Mouse (Mus musculus): Measurements from ENCODE around the gene S100a4. TPM values are rescaled to one million over a fixed set of nuclear protein-coding genes. Genes with fewer than 3 reads are reported as not detected.

S100a4 gene
- total and polyA plus RNA-seq, 2 experiments from 2014 or later, result 3.0 to 3.1 TPM

- ATAC-seq (no peak), DNase-seq (ENCODE audit: low spot score) (no peak)
- no peak overlapping the region for H3K9ac ChIP-seq (replicated peaks; ENCODE audit: low read length)
- H3K4me2 ChIP-seq (ENCODE audit: low read depth, low read length), result no peak overlapping the region
- no peaks in the 10 kb centered on the region for H3K27me3 ChIP-seq (ENCODE audit: insufficient read depth, low read length)
- no peak overlapping the region for H3K27ac ChIP-seq
- H3K4me1 ChIP-seq (ENCODE audit: insufficient read depth, low read length), result no peaks in the 10 kb centered on the region
- H3K36me3 ChIP-seq (ENCODE audit: insufficient read depth, low read length), result no peaks in the 10 kb centered on the region
- no peaks in the 10 kb centered on the region for H3K9me3 ChIP-seq (ENCODE audit: low read length)
- TF ChIP-seq CTCF (IDR thresholded peaks at IDR 0.05; ENCODE audit: low read depth), result no peak
- no peak overlapping the region for H3K4me3 ChIP-seq (ENCODE audit: low read length)
Measured at GRCm38 (mm10) chr3:90648981-90649380, 45.4 kb downstream of the S100a4 start.

- H3K36me3 ChIP-seq (ENCODE audit: insufficient read depth, low read length), result no peaks in the 10 kb centered on the region
- 96% methylated on average over 2 of the region's 2 CpGs for WGBS
- no peak for TF ChIP-seq CTCF (IDR thresholded peaks at IDR 0.05; ENCODE audit: low read depth)
- no peaks in the 10 kb centered on the region for H3K9me3 ChIP-seq (ENCODE audit: low read length)
- no peak overlapping the region for H3K9ac ChIP-seq (replicated peaks; ENCODE audit: low read length)
- H3K27ac ChIP-seq, result no peak overlapping the region
- no peaks in the 10 kb centered on the region for H3K4me1 ChIP-seq (ENCODE audit: insufficient read depth, low read length)
- no peak overlapping the region for H3K4me2 ChIP-seq (ENCODE audit: low read depth, low read length)
- H3K27me3 ChIP-seq (ENCODE audit: insufficient read depth, low read length), result no peaks in the 10 kb centered on the region
- ATAC-seq (no peak), DNase-seq (ENCODE audit: low spot score) (no peak)
- no peak overlapping the region for H3K4me3 ChIP-seq (ENCODE audit: low read length)
Measured at GRCm38 (mm10) chr3:90649832-90650231, 46.3 kb downstream of the S100a4 start.

- Histone ChIP-seq H3K4me2 (ENCODE audit: low read depth, low read length) (no peak overlapping the region), H3K4me3 (ENCODE audit: low read length) (no peak overlapping the region), H3K27me3 (ENCODE audit: insufficient read depth, low read length) (no peaks in the 10 kb centered on the region), H3K27ac (no peak overlapping the region), H3K36me3 (ENCODE audit: insufficient read depth, low read length) (no peaks in the 10 kb centered on the region), H3K9me3 (ENCODE audit: low read length) (no peaks in the 10 kb centered on the region), H3K9ac (replicated peaks; ENCODE audit: low read length) (no peak overlapping the region), H3K4me1 (ENCODE audit: insufficient read depth, low read length) (no peaks in the 10 kb centered on the region)
- peak; percentile 89 for ATAC-seq
- DNase-seq (ENCODE audit: low spot score), result peak; percentile 91
- WGBS, result 34% methylated on average over 5 of the region's 5 CpGs
- TF ChIP-seq CTCF (IDR thresholded peaks at IDR 0.05; ENCODE audit: low read depth), result peak; percentile 87
Measured at GRCm38 (mm10) chr3:90652878-90653508, 49.4 kb downstream of the S100a4 start.

GRCm38 (mm10) chr3:90653717-90654116 is 50.1 kb downstream of the S100a4 start, which contains the start of gene S100a7a:
Gene S100a7a, plus strand, starts transcription at chr3:90654017.
- Histone ChIP-seq H3K4me1 (ENCODE audit: insufficient read depth, low read length) (no peaks in the 10 kb centered on the region), H3K9me3 (ENCODE audit: low read length) (no peaks in the 10 kb centered on the region), H3K27me3 (ENCODE audit: insufficient read depth, low read length) (no peaks in the 10 kb centered on the region), H3K9ac (replicated peaks; ENCODE audit: low read length) (no peak within 1 kb of the TSS), H3K27ac (no peak within 1 kb of the TSS), H3K4me3 (ENCODE audit: low read length) (no peak within 1 kb of the TSS), H3K4me2 (ENCODE audit: low read depth, low read length) (no peak within 1 kb of the TSS), H3K36me3 (ENCODE audit: insufficient read depth, low read length) (no peaks in the 10 kb centered on the region)
- ATAC-seq (no peak), DNase-seq (ENCODE audit: low spot score) (no peak)
- TF ChIP-seq CTCF (IDR thresholded peaks at IDR 0.05; ENCODE audit: low read depth), result no peak

Other genes with a start within 250 kb of the S100a4 start
- gene Slc27a3, start 213.8 kb upstream of the S100a4 start, total RNA-seq (2014; rRNA removed), result 85.1 and 87.2 TPM in 2 replicates
- gene Slc27a3, start 213.8 kb upstream of the S100a4 start, polyA plus RNA-seq (2015; fragmentation: Nextera tagmentation; extraction: Ambion mirVana), result 28.3 and 30.3 TPM in 2 replicates
- 58.1 and 71.7 TPM in 2 replicates for gene Ints3, start 170.1 kb upstream of the S100a4 start, total RNA-seq (2014; rRNA removed)
- gene Ints3, start 170.1 kb upstream of the S100a4 start, polyA plus RNA-seq (2015; fragmentation: Nextera tagmentation; extraction: Ambion mirVana), result 19.9 and 20.4 TPM in 2 replicates
- gene Npr1, start 137.9 kb upstream of the S100a4 start, total RNA-seq (2014; rRNA removed), result 3.5 and 6.2 TPM in 2 replicates
- gene Npr1, start 137.9 kb upstream of the S100a4 start, polyA plus RNA-seq (2015; fragmentation: Nextera tagmentation; extraction: Ambion mirVana), result 2.8 TPM in 2 replicates
- 111 and 119 TPM in 2 replicates for gene Ilf2, start 127.6 kb upstream of the S100a4 start, total RNA-seq (2014; rRNA removed)
- 177 and 178 TPM in 2 replicates for gene Ilf2, start 127.6 kb upstream of the S100a4 start, polyA plus RNA-seq (2015; fragmentation: Nextera tagmentation; extraction: Ambion mirVana)
- gene Snapin, start 112.7 kb upstream of the S100a4 start, total RNA-seq (2014; rRNA removed), result 49.7 and 52.0 TPM in 2 replicates
- 102 and 106 TPM in 2 replicates for gene Snapin, start 112.7 kb upstream of the S100a4 start, polyA plus RNA-seq (2015; fragmentation: Nextera tagmentation; extraction: Ambion mirVana)
- 210 and 220 TPM in 2 replicates for gene Chtop, start 94.3 kb upstream of the S100a4 start, total RNA-seq (2014; rRNA removed)
- 162 and 165 TPM in 2 replicates for gene Chtop, start 94.3 kb upstream of the S100a4 start, polyA plus RNA-seq (2015; fragmentation: Nextera tagmentation; extraction: Ambion mirVana)
- 27.7 and 28.1 TPM in 2 replicates for gene S100a1, start 89.4 kb upstream of the S100a4 start, total RNA-seq (2014; rRNA removed)
- gene S100a1, start 89.4 kb upstream of the S100a4 start, polyA plus RNA-seq (2015; fragmentation: Nextera tagmentation; extraction: Ambion mirVana), result 88.9 and 93.6 TPM in 2 replicates
- gene S100a13, start 89.3 kb upstream of the S100a4 start, total RNA-seq (2014; rRNA removed), result 5.2 and 10.9 TPM in 2 replicates
- 37.9 and 41.4 TPM in 2 replicates for gene S100a13, start 89.3 kb upstream of the S100a4 start, polyA plus RNA-seq (2015; fragmentation: Nextera tagmentation; extraction: Ambion mirVana)
- gene S100a14, start 76.9 kb upstream of the S100a4 start, total RNA-seq (2014; rRNA removed), result not detected in 2 replicates
- gene S100a14, start 76.9 kb upstream of the S100a4 start, polyA plus RNA-seq (2015; fragmentation: Nextera tagmentation; extraction: Ambion mirVana), result 0.29 TPM in 1 of 2 replicates, not detected in the other
- gene S100a16, start 66.5 kb upstream of the S100a4 start, total RNA-seq (2014; rRNA removed), result 87.0 and 90.9 TPM in 2 replicates
- 103 and 115 TPM in 2 replicates for gene S100a16, start 66.5 kb upstream of the S100a4 start, polyA plus RNA-seq (2015; fragmentation: Nextera tagmentation; extraction: Ambion mirVana)
- gene S100a3, start 43.2 kb upstream of the S100a4 start, total RNA-seq (2014; rRNA removed), result 1.4 and 5.3 TPM in 2 replicates
- gene S100a3, start 43.2 kb upstream of the S100a4 start, polyA plus RNA-seq (2015; fragmentation: Nextera tagmentation; extraction: Ambion mirVana), result 1.9 and 2.1 TPM in 2 replicates
- not detected in 2 replicates for gene S100a2, start 13.5 kb upstream of the S100a4 start, total RNA-seq (2014; rRNA removed)
- gene S100a2, start 13.5 kb upstream of the S100a4 start, polyA plus RNA-seq (2015; fragmentation: Nextera tagmentation; extraction: Ambion mirVana), result not detected in 2 replicates
- not detected in 2 replicates for gene Gm42674, start 1.9 kb upstream of the S100a4 start, total RNA-seq (2014; rRNA removed)
- gene Gm42674, start 1.9 kb upstream of the S100a4 start, polyA plus RNA-seq (2015; fragmentation: Nextera tagmentation; extraction: Ambion mirVana), result not detected in 2 replicates
- not detected in 2 replicates for gene S100a5, start 4.8 kb downstream of the S100a4 start, total RNA-seq (2014; rRNA removed)
- gene S100a5, start 4.8 kb downstream of the S100a4 start, polyA plus RNA-seq (2015; fragmentation: Nextera tagmentation; extraction: Ambion mirVana), result not detected in 2 replicates
- gene S100a6, start 9.1 kb downstream of the S100a4 start, total RNA-seq (2014; rRNA removed), result 4.4 and 12.9 TPM in 2 replicates
- gene S100a6, start 9.1 kb downstream of the S100a4 start, polyA plus RNA-seq (2015; fragmentation: Nextera tagmentation; extraction: Ambion mirVana), result 53.8 and 59.0 TPM in 2 replicates
- not detected in 2 replicates for gene S100a7a, start 50.2 kb downstream of the S100a4 start, total RNA-seq (2014; rRNA removed)
- gene S100a7a, start 50.2 kb downstream of the S100a4 start, polyA plus RNA-seq (2015; fragmentation: Nextera tagmentation; extraction: Ambion mirVana), result not detected in 2 replicates
- 1.0 TPM in 1 of 2 replicates, not detected in the other for gene S100a8, start 65.2 kb downstream of the S100a4 start, total RNA-seq (2014; rRNA removed)
- 6.3 and 6.7 TPM in 2 replicates for gene S100a8, start 65.2 kb downstream of the S100a4 start, polyA plus RNA-seq (2015; fragmentation: Nextera tagmentation; extraction: Ambion mirVana)
- 1.3 TPM in 1 of 2 replicates, not detected in the other for gene S100a9, start 92.0 kb downstream of the S100a4 start, total RNA-seq (2014; rRNA removed)
- 5.0 and 6.4 TPM in 2 replicates for gene S100a9, start 92.0 kb downstream of the S100a4 start, polyA plus RNA-seq (2015; fragmentation: Nextera tagmentation; extraction: Ambion mirVana)
- not detected in 2 replicates for gene Pglyrp4, start 123.1 kb downstream of the S100a4 start, total RNA-seq (2014; rRNA removed)
- not detected in 2 replicates for gene Pglyrp4, start 123.1 kb downstream of the S100a4 start, polyA plus RNA-seq (2015; fragmentation: Nextera tagmentation; extraction: Ambion mirVana)
- gene Gm5849, start 174.1 kb downstream of the S100a4 start, total RNA-seq (2014; rRNA removed), result not detected in 2 replicates
- not detected in 2 replicates for gene Gm5849, start 174.1 kb downstream of the S100a4 start, polyA plus RNA-seq (2015; fragmentation: Nextera tagmentation; extraction: Ambion mirVana)